Mouse (Mus musculus) stomach, embryonic 15.5 days (tissue): ENCODE data around the gene Gm9195. TPM values are rescaled to one million over a fixed set of nuclear protein-coding genes. Genes with fewer than 3 reads are reported as not detected.

Source experiments
- ATAC-seq: fragments of 200-750 bp; cut with Nextera tagmentation; 2 replicates; pipeline ENCODE4 v1.8.0; 2017; ENCODE audit warnings: low read depth, moderate number of reproducible peaks, moderate TSS enrichment; ENCODE audit not compliant: insufficient read depth, low FRiP score
- H3K27ac ChIP-seq: fragments of 300-500 bp; sonication (generic); 2 replicates; pipeline ENCODE4 v1.5.1; 2015; ENCODE audit warnings: mild to moderate bottlenecking, inconsistent platforms
- H3K27me3 ChIP-seq: fragments of 300-500 bp; sonication (generic); replicated peaks from 2 replicates; pipeline ENCODE4 v1.6.1; 2015; ENCODE audit warnings: inconsistent platforms
- H3K36me3 ChIP-seq: fragments of 300-500 bp; sonication (generic); 2 replicates; pipeline ENCODE4 v1.6.1; 2015; ENCODE audit warnings: inconsistent platforms
- H3K4me1 ChIP-seq: fragments of 300-500 bp; sonication (generic); 2 replicates; pipeline ENCODE4 v1.6.1; 2015; ENCODE audit warnings: inconsistent platforms
- H3K4me2 ChIP-seq: fragments of 300-500 bp; sonication (generic); 2 replicates; pipeline ENCODE4 v1.6.1; 2015; ENCODE audit warnings: mild to moderate bottlenecking, inconsistent platforms
- H3K4me3 ChIP-seq: fragments of 300-500 bp; sonication (generic); replicated peaks from 2 replicates; pipeline ENCODE4 v1.5.1; 2015; ENCODE audit warnings: inconsistent platforms
- H3K9ac ChIP-seq: fragments of 300-500 bp; sonication (generic); 2 replicates; pipeline ENCODE4 v1.6.1; 2015; ENCODE audit warnings: inconsistent platforms
- H3K9me3 ChIP-seq: fragments of 300-500 bp; sonication (generic); 2 replicates; pipeline ENCODE4 v1.6.1; 2016; ENCODE audit warnings: inconsistent platforms
- whole genome bisulfite sequencing: fragments of 180-500 bp; shearing (Covaris S2); methylation state at CpG from one replicate; pipeline ENCODE4 v1.1.7; 2015; 5-methylcytosine and 5-hydroxymethylcytosine counted together
- polyA plus RNA-seq: library from polyadenylated mRNA; unstranded; fragments of >200 nt; fragmentation: Nextera tagmentation; extraction: Ambion mirVana; gene quantifications from 2 replicates; pipeline ENCODE4 v1.2.1, GENCODE M21; 2015

Gene Gm9195
- polyA plus RNA-seq, 1 experiment from 2014 or later = not detected

DNA sequence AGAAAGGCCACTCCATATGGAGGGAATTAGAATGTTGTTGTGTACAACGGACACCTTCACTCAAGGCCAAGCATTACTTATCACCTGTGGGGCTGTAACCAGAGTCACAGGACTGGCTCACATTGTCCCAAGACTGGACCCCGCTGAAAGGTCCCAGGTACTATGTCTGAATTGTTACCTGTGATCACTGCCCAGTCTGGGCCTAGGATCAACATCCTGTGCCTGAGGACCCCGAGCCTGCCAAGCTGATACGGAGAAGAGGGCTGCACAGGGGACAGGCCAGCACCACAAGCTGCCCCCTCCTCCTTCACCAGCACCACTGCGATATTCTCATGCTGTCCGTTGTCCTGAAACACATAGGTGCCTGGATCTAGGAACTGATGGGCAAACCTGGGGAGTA, 51.2 kb downstream of the Gm9195 start:
- H3K9ac ChIP-seq = no peak overlapping the region
- H3K27ac ChIP-seq = no peak overlapping the region
- H3K36me3 ChIP-seq = no peaks in the 10 kb centered on the region
- H3K9me3 ChIP-seq = no peaks in the 10 kb centered on the region
- no peaks in the 10 kb centered on the region for H3K4me1 ChIP-seq
- H3K4me2 ChIP-seq = no peak overlapping the region
- H3K27me3 ChIP-seq = no peaks in the 10 kb centered on the region
- no peak overlapping the region for H3K4me3 ChIP-seq
- ATAC-seq = no peak
- 81% methylated on average over 6 of the region's 6 CpGs for WGBS

DNA sequence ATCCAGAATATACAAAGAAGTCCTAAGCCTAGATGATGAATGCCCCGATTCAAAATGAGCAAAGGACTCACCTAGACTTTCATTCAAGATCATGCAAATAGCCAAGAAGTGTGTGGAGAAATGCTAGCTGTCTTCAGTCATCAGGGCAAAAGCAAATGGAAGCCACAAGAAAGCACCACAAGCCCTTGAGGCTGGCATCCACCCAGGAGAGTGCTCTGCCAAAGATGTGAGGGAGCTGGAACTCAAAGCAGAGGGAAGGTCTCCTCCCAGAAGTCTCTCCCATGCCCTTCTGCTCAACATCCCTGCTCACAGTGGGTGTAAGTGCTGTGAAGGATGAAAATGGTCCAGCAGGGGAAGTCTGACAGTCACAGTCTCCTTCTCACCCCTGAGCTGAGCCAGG, 52.7 kb downstream of the Gm9195 start:
- H3K36me3 ChIP-seq = no peaks in the 10 kb centered on the region
- no peaks in the 10 kb centered on the region for H3K27me3 ChIP-seq
- no peak overlapping the region for H3K9ac ChIP-seq
- no peak overlapping the region for H3K4me3 ChIP-seq
- no peak for ATAC-seq
- no peaks in the 10 kb centered on the region for H3K4me1 ChIP-seq
- no peak overlapping the region for H3K27ac ChIP-seq
- no peak overlapping the region for H3K4me2 ChIP-seq
- WGBS = 90% methylated on average over 1 of the region's 1 CpGs
- no peaks in the 10 kb centered on the region for H3K9me3 ChIP-seq

DNA sequence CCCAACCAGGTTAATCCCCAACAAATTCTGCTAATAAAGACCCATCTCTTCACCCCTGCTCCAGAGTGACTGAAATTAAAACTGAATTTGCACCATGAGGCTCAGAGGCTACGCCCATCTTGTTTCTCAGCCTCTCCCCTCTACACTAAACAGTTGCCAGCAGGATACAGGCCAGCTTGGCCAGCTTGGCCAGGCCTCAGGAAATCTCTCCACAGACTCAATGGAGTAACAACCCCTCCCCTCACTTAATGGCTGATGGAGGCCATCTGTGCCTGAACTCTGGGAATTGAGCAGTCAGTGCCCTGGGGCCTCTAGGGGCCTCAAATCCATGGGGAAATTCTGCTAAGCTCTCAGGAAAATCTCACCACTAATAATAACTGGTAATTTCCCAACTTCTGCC, 101.9 kb downstream of the Gm9195 start:
- Histone ChIP-seq H3K27ac (no peak overlapping the region; the same call in 1 of the 2 replicates), H3K4me2 (no peak overlapping the region), H3K36me3 (no peaks in the 10 kb centered on the region), H3K9ac (no peak overlapping the region), H3K4me1 (no peaks in the 10 kb centered on the region), H3K27me3 (no peaks in the 10 kb centered on the region), H3K9me3 (no peaks in the 10 kb centered on the region), H3K4me3 (no peak overlapping the region)
- 43% methylated on average over 1 of the region's 1 CpGs for WGBS
- ATAC-seq = peak; percentile 86

DNA sequence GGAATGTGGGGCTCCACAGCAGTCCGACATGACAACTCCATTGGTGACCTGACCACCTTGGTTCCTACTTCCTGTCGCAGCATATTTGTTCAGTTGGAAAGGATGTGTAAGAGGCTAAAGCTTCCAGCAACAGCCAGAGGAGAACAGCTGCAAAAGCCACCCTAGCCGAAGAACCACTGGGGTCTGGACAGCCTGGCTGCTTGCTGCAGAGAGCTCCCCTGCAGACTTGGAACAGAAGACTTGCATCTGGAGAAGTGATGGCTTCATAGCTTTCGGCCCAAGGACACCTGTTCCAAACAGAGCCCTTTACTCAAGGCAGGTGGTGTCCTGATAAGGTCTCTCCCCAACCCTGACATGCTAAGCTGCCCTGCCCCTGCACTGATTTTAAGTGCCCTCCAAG, 102.3 kb downstream of the Gm9195 start:
- no peak overlapping the region for H3K4me3 ChIP-seq
- H3K27ac ChIP-seq = no peak overlapping the region; the same call in 1 of the 2 replicates
- no peak overlapping the region for H3K9ac ChIP-seq
- H3K4me1 ChIP-seq = no peaks in the 10 kb centered on the region
- no peaks in the 10 kb centered on the region for H3K27me3 ChIP-seq
- 36% methylated on average over 4 of the region's 4 CpGs for WGBS
- ATAC-seq = peak; percentile 39
- no peaks in the 10 kb centered on the region for H3K36me3 ChIP-seq
- H3K4me2 ChIP-seq = no peak overlapping the region
- H3K9me3 ChIP-seq = no peaks in the 10 kb centered on the region

DNA sequence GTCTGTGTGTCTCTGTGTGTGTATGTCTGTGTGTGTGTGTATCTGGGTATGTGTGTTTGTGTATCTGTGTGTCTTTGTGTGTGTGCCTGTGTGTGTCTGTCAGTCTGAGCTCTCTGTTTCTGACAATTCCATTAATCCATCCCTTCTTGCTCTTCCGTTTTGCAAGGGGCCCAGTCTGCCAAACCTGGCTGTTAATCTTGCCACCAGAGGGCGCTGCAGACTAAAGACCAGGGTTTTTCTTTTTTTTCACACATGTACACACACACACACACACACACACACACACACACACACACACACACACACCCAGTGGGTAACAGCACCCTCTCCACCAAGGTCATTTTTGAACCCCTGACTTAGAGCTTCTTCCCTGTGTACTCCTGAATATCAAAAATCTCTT, 114.4 kb downstream of the Gm9195 start:
- WGBS = 13% methylated on average over 2 of the region's 2 CpGs
- Histone ChIP-seq H3K27me3 (no peaks in the 10 kb centered on the region), H3K4me3 (no peak overlapping the region), H3K4me1 (no peaks in the 10 kb centered on the region), H3K27ac (no peak overlapping the region), H3K4me2 (no peak overlapping the region), H3K9ac (no peak overlapping the region), H3K9me3 (no peaks in the 10 kb centered on the region), H3K36me3 (no peaks in the 10 kb centered on the region)
- ATAC-seq = no peak

Other genes with a start within 250 kb of the Gm9195 start
- 45.1 and 48.9 TPM in 2 replicates for gene Fndc3a, start 218.2 kb upstream of the Gm9195 start, polyA plus RNA-seq